Mouse (Mus musculus) thymus, adult 2 months (tissue): ENCODE measurements around the gene Atp10a.

ENCODE experiments used
- CTCF ChIP-seq: fragments of 200-500 bp; IDR thresholded peaks from 2 replicates; pipeline ENCODE4 v1.5.1; 2012; ENCODE audit warnings: mild to moderate bottlenecking, control low read depth, low read length, moderate library complexity, borderline replicate concordance; ENCODE audit not compliant: control insufficient read depth, poor library complexity, insufficient read depth; ENCODE audit errors: extremely low read depth
- POLR2A ChIP-seq: fragments of 200-500 bp; IDR thresholded peaks from 2 replicates; pipeline ENCODE4 v1.6.1; 2012; ENCODE audit warnings: mild to moderate bottlenecking, low read length, control low read depth, moderate library complexity; ENCODE audit not compliant: control insufficient read depth, poor library complexity, insufficient read depth; ENCODE audit errors: extremely low read depth

- TF ChIP-seq POLR2A = no peak
- TF ChIP-seq CTCF = no peak
Observed at GRCm38 (mm10) chr7:58866865-58867614, 211.1 kb downstream of the Atp10a start.
